Mouse (Mus musculus) lung, postnatal 14 days (tissue): Measurements from ENCODE around the gene Abat.

Experiments
- DNase-seq: peaks from one replicate; pipeline ENCODE4 v3.0.0; 2021

Gene Abat

GRCm38 (mm10) chr16:8576111-8576510 lies 62.9 kb downstream of the Abat start:
- no peak for DNase-seq

GRCm38 (mm10) chr16:8576901-8577300 lies 63.7 kb downstream of the Abat start:
- DNase-seq = no peak

- no peak for DNase-seq
Measured at GRCm38 (mm10) chr16:8578326-8578725, 65.1 kb downstream of the Abat start.

- no peak for DNase-seq
Measured at GRCm38 (mm10) chr16:8579546-8579945, 66.3 kb downstream of the Abat start.

- DNase-seq = no peak
Measured at GRCm38 (mm10) chr16:8581661-8582239, 68.5 kb downstream of the Abat start.

- DNase-seq = no peak
Measured at GRCm38 (mm10) chr16:8582579-8583295, 69.5 kb downstream of the Abat start.

GRCm38 (mm10) chr16:8584248-8584647 lies 71.0 kb downstream of the Abat start:
- DNase-seq = no peak

GRCm38 (mm10) chr16:8585056-8585455 lies 71.8 kb downstream of the Abat start:
- DNase-seq = no peak

- peak; percentile 10 for DNase-seq
Measured at GRCm38 (mm10) chr16:8595411-8595810, 82.2 kb downstream of the Abat start.

- no peak for DNase-seq
Measured at GRCm38 (mm10) chr16:8596336-8596735, 83.1 kb downstream of the Abat start.

GRCm38 (mm10) chr16:8597516-8597915 lies 84.3 kb downstream of the Abat start:
- no peak for DNase-seq

GRCm38 (mm10) chr16:8603789-8604188 lies 90.6 kb downstream of the Abat start:
- DNase-seq = no peak

- DNase-seq = no peak
Measured at GRCm38 (mm10) chr16:8610397-8610796, 97.2 kb downstream of the Abat start.

- no peak for DNase-seq
Measured at GRCm38 (mm10) chr16:8612214-8613005, 99.2 kb downstream of the Abat start.

GRCm38 (mm10) chr16:8613039-8613438 lies 99.8 kb downstream of the Abat start:
- no peak for DNase-seq

- DNase-seq = no peak
Measured at GRCm38 (mm10) chr16:8613447-8613846, 100.2 kb downstream of the Abat start.

GRCm38 (mm10) chr16:8619659-8620314 lies 106.6 kb downstream of the Abat start:
- DNase-seq = no peak

GRCm38 (mm10) chr16:8620315-8621115 lies 107.3 kb downstream of the Abat start:
- no peak for DNase-seq

GRCm38 (mm10) chr16:8630419-8630818 lies 117.2 kb downstream of the Abat start:
- DNase-seq = no peak

- DNase-seq = no peak
Measured at GRCm38 (mm10) chr16:8631428-8631827, 118.2 kb downstream of the Abat start.

GRCm38 (mm10) chr16:8636867-8637216 lies 123.6 kb downstream of the Abat start:
- no peak for DNase-seq

GRCm38 (mm10) chr16:8637217-8638051 lies 124.2 kb downstream of the Abat start, which contains the start of the genes Pmm2 and Tmem186:
Pmm2 (plus strand) TSS chr16:8637674.
Tmem186 (minus strand) TSS chr16:8637712.
- peak; percentile 79 for DNase-seq
